Mouse (Mus musculus) olfactory bulb, adult 2 months (tissue): Measurements from ENCODE around the gene Dennd1a.

Source experiments
- CTCF ChIP-seq: fragments of 200-500 bp; IDR thresholded peaks from 2 replicates; pipeline ENCODE4 v1.5.1; 2012; ENCODE audit warnings: low read depth, mild to moderate bottlenecking, low read length, moderate library complexity; ENCODE audit not compliant: insufficient read depth
- POLR2A ChIP-seq: fragments of 200-500 bp; IDR thresholded peaks from 2 replicates; pipeline ENCODE4 v1.6.1; 2012; ENCODE audit warnings: mild to moderate bottlenecking, low read depth, low read length, moderate library complexity; ENCODE audit not compliant: insufficient read depth

DNA sequence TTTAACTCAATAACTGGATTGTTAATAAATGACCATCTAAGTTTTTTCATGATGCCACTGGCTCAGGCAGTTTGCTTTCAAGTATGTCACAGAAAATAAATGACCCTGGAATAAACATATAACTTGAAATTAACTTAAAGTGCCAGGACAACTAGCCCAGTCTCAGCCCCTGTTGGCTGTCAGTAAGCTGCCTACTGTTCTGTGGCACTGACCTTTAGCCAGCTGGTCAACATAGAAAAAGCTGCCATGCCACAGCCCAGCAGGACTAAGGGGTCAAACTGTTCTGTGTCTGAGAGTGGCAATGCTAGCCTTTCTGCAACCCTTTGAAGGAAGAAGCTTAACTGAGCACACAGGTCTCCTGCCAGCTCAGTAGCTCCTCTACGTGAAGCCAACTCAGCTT, 198.8 kb downstream of the Dennd1a start:
- TF ChIP-seq CTCF (no peak), POLR2A (no peak)
